Mouse (Mus musculus) embryonic facial prominence, embryonic 14.5 days (tissue): ENCODE data around the gene Fer. TPM values are rescaled to one million over a fixed set of nuclear protein-coding genes. Genes with fewer than 3 reads are reported as not detected.
A peak's percentile ranks its signal among the peaks of the same experiment; 100 is the strongest.

Experiments used
- ATAC-seq: fragments of 200-750 bp; cut with Nextera tagmentation; 2 replicates; pipeline ENCODE4 v1.8.0; 2017; ENCODE audit warnings: low read depth, moderate number of reproducible peaks, moderate TSS enrichment
- DNase-seq: peaks from one replicate; pipeline ENCODE4 v3.0.0-alpha.2; 2015; ENCODE audit warnings: low spot score
- H3K27ac ChIP-seq: fragments of 300-500 bp; sonication (generic); replicated peaks from 2 replicates; pipeline ENCODE4 v1.5.1; 2014; ENCODE audit warnings: low read depth, mild to moderate bottlenecking, low read length, moderate library complexity
- H3K27me3 ChIP-seq: fragments of 300-500 bp; sonication (generic); replicated peaks from 2 replicates; pipeline ENCODE4 v1.6.1; 2014; ENCODE audit warnings: low read length; ENCODE audit not compliant: control insufficient read depth, insufficient read depth
- H3K36me3 ChIP-seq: fragments of 300-500 bp; sonication (generic); 2 replicates; pipeline ENCODE4 v1.6.1; 2014; ENCODE audit warnings: low read length, mixed read lengths; ENCODE audit not compliant: control insufficient read depth, insufficient read depth
- H3K4me1 ChIP-seq: fragments of 300-500 bp; sonication (generic); 2 replicates; pipeline ENCODE4 v1.6.1; 2014; ENCODE audit warnings: antibody characterized with exemption, low read length; ENCODE audit not compliant: control insufficient read depth, insufficient read depth
- H3K4me2 ChIP-seq: fragments of 300-500 bp; sonication (generic); 2 replicates; pipeline ENCODE4 v1.6.1; 2014; ENCODE audit warnings: low read depth, mild to moderate bottlenecking, low read length, moderate library complexity, mixed read lengths
- H3K4me3 ChIP-seq: fragments of 300-500 bp; sonication (generic); 2 replicates; pipeline ENCODE4 v1.5.1; 2014; ENCODE audit warnings: low read depth, mild to moderate bottlenecking, low read length
- H3K9ac ChIP-seq: fragments of 300-500 bp; sonication (generic); 2 replicates; pipeline ENCODE4 v1.6.1; 2014; ENCODE audit warnings: low read depth, mild to moderate bottlenecking, low read length, moderate library complexity, mixed read lengths
- H3K9me3 ChIP-seq: fragments of 300-500 bp; sonication (generic); 2 replicates; pipeline ENCODE4 v1.6.1; 2016; ENCODE audit warnings: low read length; ENCODE audit not compliant: control insufficient read depth
- WGBS: fragments of 180-500 bp; shearing (Covaris S2); extraction: QIAGEN DNeasy Blood & Tissue Kit; methylation state at CpG from one replicate; pipeline ENCODE4 v1.1.7; 2014; 5-methylcytosine and 5-hydroxymethylcytosine counted together
- polyA plus RNA-seq: library from polyadenylated mRNA; unstranded; fragments of >200 nt; fragmentation: Nextera tagmentation; extraction: Ambion mirVana; gene quantifications from 2 replicates; pipeline ENCODE4 v1.2.1, GENCODE M21; 2014

Gene Fer
- 33.1 and 35.8 TPM in 2 replicates for polyA plus RNA-seq

GRCm38 (mm10) chr17:63863012-63863630 lies at the start of gene Fer:
Gene Fer (plus strand): TSS chr17:63863062.
- Histone ChIP-seq H3K27me3 (no peaks in the 10 kb centered on the region), H3K4me1 (no peaks in the 10 kb centered on the region; the same call in 1 of the 2 replicates), H3K9ac (peak within 1 kb of the TSS; percentile 93), H3K4me2 (peak within 1 kb of the TSS; percentile 63), H3K36me3 (no peaks in the 10 kb centered on the region), H3K9me3 (no peaks in the 10 kb centered on the region), H3K27ac (peak within 1 kb of the TSS; percentile 70), H3K4me3 (peak within 1 kb of the TSS; percentile 97)
- peak; percentile 36 for DNase-seq
- ATAC-seq: peak; percentile 35
- WGBS: under 1% methylated on average over 35 of the region's 41 CpGs

- no peaks in the 10 kb centered on the region for H3K27me3 ChIP-seq
- no peak overlapping the region for H3K4me3 ChIP-seq
- H3K27ac ChIP-seq: no peak overlapping the region
- no peaks in the 10 kb centered on the region for H3K4me1 ChIP-seq
- 0 out of 2 replicates have a peak, but pooled peaks cover 3% of the 10 kb centered on the region for H3K9me3 ChIP-seq
- no peak overlapping the region for H3K4me2 ChIP-seq
- DNase-seq: no peak
- WGBS: 81% methylated on average over 6 of the region's 6 CpGs
- H3K36me3 ChIP-seq: no peaks in the 10 kb centered on the region
- ATAC-seq: no peak
- H3K9ac ChIP-seq: no peak overlapping the region
These were observed 49.3 kb upstream of the Fer start for GRCm38 (mm10) chr17:63813552-63813951.

GRCm38 (mm10) chr17:63818444-63819027 lies 44.3 kb upstream of the Fer start:
- WGBS: 89% methylated on average over 10 of the region's 10 CpGs
- DNase-seq: no peak
- Histone ChIP-seq H3K27me3 (no peaks in the 10 kb centered on the region), H3K9me3 (0 out of 2 replicates have a peak, but pooled peaks cover 3% of the 10 kb centered on the region), H3K9ac (no peak overlapping the region), H3K4me1 (no peaks in the 10 kb centered on the region), H3K36me3 (no peaks in the 10 kb centered on the region), H3K4me2 (no peak overlapping the region), H3K4me3 (no peak overlapping the region), H3K27ac (no peak overlapping the region)
- no peak for ATAC-seq

GRCm38 (mm10) chr17:63824141-63824540 lies 38.7 kb upstream of the Fer start:
- Histone ChIP-seq H3K9ac (no peak overlapping the region), H3K4me3 (no peak overlapping the region), H3K36me3 (no peaks in the 10 kb centered on the region), H3K27me3 (no peaks in the 10 kb centered on the region), H3K27ac (no peak overlapping the region), H3K9me3 (no peaks in the 10 kb centered on the region), H3K4me1 (no peaks in the 10 kb centered on the region), H3K4me2 (no peak overlapping the region)
- DNase-seq: no peak
- no peak for ATAC-seq
- WGBS: 89% methylated on average over 4 of the region's 4 CpGs

GRCm38 (mm10) chr17:63826196-63826595 lies 36.7 kb upstream of the Fer start:
- no peak overlapping the region for H3K4me2 ChIP-seq
- no peaks in the 10 kb centered on the region for H3K4me1 ChIP-seq
- H3K9me3 ChIP-seq: no peaks in the 10 kb centered on the region
- no peak overlapping the region for H3K9ac ChIP-seq
- H3K27me3 ChIP-seq: no peaks in the 10 kb centered on the region
- H3K4me3 ChIP-seq: no peak overlapping the region
- ATAC-seq (no peak), DNase-seq (no peak)
- no peaks in the 10 kb centered on the region for H3K36me3 ChIP-seq
- 84% methylated on average over 8 of the region's 8 CpGs for WGBS
- H3K27ac ChIP-seq: no peak overlapping the region

GRCm38 (mm10) chr17:63826767-63827166 lies 36.1 kb upstream of the Fer start:
- Histone ChIP-seq H3K4me1 (no peaks in the 10 kb centered on the region), H3K27ac (no peak overlapping the region), H3K9ac (no peak overlapping the region), H3K4me3 (no peak overlapping the region), H3K36me3 (no peaks in the 10 kb centered on the region), H3K4me2 (no peak overlapping the region), H3K27me3 (no peaks in the 10 kb centered on the region), H3K9me3 (no peaks in the 10 kb centered on the region)
- no peak for ATAC-seq
- 87% methylated on average over 7 of the region's 7 CpGs for WGBS
- DNase-seq: no peak

- no peak for ATAC-seq
These were observed 34.1 kb upstream of the Fer start for GRCm38 (mm10) chr17:63828561-63829332.

GRCm38 (mm10) chr17:63831550-63831949 lies 31.3 kb upstream of the Fer start:
- DNase-seq: no peak
- ATAC-seq: no peak
- no peaks in the 10 kb centered on the region for H3K36me3 ChIP-seq
- H3K27ac ChIP-seq: no peak overlapping the region
- H3K27me3 ChIP-seq: no peaks in the 10 kb centered on the region
- H3K4me2 ChIP-seq: no peak overlapping the region
- H3K4me1 ChIP-seq: no peaks in the 10 kb centered on the region
- no peak overlapping the region for H3K4me3 ChIP-seq
- H3K9ac ChIP-seq: no peak overlapping the region
- 65% methylated on average over 4 of the region's 4 CpGs for WGBS
- no peaks in the 10 kb centered on the region for H3K9me3 ChIP-seq

More at GRCm38 (mm10) chr17:63828561-63829332, 34.1 kb upstream of the Fer start:
- WGBS: 51% methylated on average over 5 of the region's 5 CpGs
- no peaks in the 10 kb centered on the region for H3K4me1 ChIP-seq
- no peak for DNase-seq
- no peaks in the 10 kb centered on the region for H3K9me3 ChIP-seq
- H3K9ac ChIP-seq: no peak overlapping the region
- H3K27me3 ChIP-seq: no peaks in the 10 kb centered on the region
- no peaks in the 10 kb centered on the region for H3K36me3 ChIP-seq
- no peak overlapping the region for H3K4me3 ChIP-seq
- H3K4me2 ChIP-seq: no peak overlapping the region
- H3K27ac ChIP-seq: no peak overlapping the region
